Mouse (Mus musculus) embryo, embryonic 9.5 days (tissue): Measurements from ENCODE around the gene Mycbpap.
A peak's percentile ranks its signal among the peaks of the same experiment; 100 is the strongest.

Experiments
- DNase-seq: peaks from one replicate; pipeline ENCODE4 v3.0.0-alpha.2; 2017; ENCODE audit errors: extremely low spot score

The Mycbpap gene

DNA sequence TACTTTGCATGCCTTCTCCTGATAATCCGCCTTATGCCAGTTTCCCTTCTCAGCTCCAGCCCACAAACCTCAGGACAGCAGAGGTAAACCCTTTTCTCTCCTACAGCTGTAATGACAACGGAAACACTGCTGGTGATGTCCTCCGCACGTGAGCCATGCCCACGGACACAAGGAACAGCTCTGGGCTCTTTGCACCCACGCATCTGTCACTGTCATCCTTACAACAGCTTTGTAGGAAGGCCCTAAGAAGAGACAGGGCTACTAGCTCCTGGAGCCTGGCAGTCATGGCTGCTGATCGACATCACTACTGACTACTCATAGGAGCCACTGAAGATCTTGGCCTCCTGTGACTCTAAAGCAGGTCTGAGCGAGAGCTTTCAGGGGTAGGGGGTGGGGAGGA is 11.6 kb upstream of the Mycbpap start:
- no peak for DNase-seq

DNA sequence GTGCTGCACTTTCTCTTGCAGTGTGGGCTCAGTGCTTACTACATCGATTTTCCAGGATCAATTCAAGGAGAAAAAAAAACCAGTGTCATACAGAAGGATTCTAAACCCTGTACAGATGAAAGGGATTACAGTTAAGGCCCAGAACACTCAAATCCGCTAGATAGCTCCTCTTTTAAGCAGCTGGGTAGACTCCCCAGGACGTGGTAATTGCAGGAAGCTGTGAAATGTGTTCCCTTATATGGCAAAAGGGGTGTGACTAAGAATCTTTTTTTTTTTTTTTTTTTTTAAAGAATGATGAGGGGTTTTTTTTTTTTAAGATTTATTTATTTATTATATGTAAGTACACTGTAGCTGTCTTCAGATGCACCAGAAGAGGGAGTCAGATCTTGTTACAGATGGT is 7.3 kb upstream of the Mycbpap start:
- DNase-seq, result no peak

DNA sequence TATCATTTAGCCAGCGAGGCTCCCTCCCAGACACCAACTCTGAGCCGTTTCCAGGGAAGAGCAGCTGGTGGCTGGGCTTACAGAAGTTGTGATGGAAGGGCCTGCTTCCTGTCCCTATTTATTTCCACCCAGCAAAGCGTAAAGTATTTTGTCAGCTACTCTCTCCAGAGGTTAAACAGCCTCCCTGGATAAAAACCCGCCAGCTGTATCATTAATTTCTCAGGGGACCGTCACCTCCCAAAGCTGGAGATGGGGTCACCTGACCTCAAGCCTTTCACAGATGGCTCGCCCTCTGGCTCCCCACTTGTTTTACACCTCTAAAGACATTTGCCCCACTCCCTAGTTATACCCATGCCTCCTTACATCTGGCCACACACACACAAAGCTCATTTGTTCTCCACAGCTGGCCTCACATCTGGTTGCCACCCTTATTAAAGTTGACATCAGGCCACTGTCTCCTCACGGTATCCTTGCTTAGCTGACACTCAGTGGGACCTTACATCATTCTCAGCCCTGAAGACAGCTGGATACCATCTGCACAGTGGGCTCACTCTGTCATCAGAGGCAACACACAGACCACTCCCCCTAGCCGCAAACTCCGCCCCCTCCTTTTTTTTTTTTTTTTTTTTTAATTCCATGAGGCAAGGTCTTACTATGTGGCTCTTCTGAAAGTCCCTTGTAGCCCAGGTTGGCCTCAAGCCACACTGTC is 4.8 kb upstream of the Mycbpap start:
- DNase-seq, result peak; percentile 45

- no peak for DNase-seq
Observed at GRCm38 (mm10) chr11:94513452-94513851, 8.1 kb downstream of the Mycbpap start.

GRCm38 (mm10) chr11:94508976-94509375 is 12.6 kb downstream of the Mycbpap start:
- DNase-seq, result no peak

GRCm38 (mm10) chr11:94501482-94501881 is 20.1 kb downstream of the Mycbpap start:
- no peak for DNase-seq

DNA sequence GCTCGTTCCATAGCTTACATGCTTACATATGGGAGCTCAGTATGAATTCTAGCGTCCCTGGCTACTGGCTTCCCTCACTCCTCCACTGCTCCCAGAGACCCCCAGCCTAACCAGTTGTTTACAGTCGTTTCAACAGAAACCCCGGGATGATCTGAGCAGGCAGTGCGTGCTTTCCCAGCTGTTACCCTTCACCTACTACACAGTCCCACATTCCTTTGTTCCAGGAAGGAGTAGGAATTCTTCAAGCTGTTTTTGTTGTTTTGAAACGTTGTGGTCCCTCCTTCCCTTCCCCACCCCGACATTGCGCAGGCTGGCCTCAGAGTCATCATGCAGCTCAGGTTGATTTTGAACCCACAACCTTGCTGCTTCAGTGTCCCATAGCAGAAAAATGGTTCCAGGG is 21.2 kb downstream of the Mycbpap start:
- no peak for DNase-seq

DNA sequence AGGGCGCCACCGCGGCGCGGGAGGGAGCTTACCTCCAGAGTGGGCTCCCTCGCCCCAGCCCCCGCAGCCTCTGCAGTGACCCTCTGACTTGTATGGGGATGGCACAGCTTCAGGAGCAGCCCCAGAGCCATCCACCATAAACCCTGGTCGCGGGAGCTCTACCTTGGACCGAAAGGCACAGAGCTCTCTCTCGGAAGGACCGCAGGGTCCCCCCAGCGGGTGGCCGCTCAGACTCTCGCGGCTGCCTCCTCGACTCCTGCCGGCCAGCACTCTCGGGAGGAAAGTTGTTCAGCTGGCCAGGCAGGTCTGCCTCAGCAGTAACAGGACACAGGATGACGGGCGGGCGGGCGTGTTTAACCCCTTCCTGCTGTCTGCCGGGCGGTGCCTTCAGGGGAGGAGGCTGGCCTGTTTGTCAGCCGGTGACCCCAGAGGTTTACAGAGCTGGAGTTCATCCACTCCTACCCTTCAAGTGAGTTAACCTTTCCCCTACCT is 21.8 kb downstream of the Mycbpap start, which contains the start of gene Epn3:
TSS of gene Epn3 (minus strand) at position 314 of the 492 bp plus-strand sequence.
- DNase-seq, result peak; percentile 69

- DNase-seq, result no peak
Observed at GRCm38 (mm10) chr11:94499035-94499434, 22.5 kb downstream of the Mycbpap start.

DNA sequence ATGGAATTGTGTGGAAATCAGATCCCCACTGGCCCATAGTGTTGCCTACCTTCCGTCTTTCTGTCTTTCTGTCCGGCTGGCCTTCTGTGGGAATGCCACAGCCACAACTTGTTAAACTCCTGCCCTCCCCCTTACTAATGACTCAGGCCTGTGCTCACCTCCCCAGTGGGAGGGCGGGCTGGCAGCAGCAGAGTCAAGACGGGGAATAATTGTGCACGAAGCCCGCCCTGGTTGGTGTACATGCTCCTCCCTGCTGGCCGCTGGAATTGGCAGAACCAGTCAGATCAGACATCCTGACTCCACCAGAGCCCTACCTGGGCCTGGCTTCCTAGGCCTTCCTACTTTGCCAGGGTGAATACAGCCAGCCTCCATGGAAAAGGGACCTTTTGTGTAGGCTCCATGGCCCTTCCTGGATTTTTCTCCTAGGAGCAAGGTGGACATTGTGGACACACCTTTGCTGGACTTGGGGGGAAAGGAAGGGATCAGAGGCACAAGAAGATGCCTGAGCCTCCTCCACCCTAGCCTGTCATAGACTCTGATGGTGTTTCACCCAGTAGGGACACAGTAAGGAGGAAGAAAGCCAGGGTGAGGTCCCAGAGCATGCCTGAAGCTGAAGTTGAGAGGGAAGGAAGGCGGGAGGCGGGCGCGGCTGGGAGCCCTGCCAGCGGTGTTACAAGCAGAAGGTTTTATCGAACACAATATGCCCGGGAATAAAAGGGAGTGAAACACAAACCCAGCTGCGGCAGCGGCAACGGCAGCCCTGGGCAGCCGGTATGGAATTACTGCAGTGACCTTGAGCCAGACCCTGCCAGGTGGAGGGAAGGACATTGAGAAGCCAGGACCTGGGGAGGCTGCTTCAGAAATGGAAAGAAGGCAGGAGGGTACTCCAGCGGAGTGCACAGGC is 23.2 kb downstream of the Mycbpap start:
- DNase-seq, result no peak

- no peak for DNase-seq
Observed at GRCm38 (mm10) chr11:94495415-94495814, 26.1 kb downstream of the Mycbpap start.

DNA sequence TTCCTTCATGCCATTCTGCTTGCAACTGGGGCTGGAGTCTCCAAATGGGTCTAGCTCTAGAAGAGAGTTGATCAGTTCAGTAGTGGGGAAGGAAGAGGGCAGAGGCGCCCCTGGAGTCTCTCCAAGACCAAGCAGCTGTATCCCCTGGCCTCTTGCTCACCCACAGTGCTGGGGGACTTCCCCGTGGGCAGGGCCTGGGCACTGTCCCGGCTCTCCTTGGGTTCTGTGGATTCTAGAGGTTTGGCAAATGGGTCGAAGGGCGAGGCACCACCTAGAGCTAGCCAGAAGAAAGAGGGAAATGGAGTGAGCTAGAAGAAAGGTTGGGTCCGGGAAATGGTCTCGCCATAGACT is 29.8 kb downstream of the Mycbpap start:
- no peak for DNase-seq

GRCm38 (mm10) chr11:94491035-94491748 is 30.4 kb downstream of the Mycbpap start:
- DNase-seq, result peak; percentile 70

GRCm38 (mm10) chr11:94489745-94490144 is 31.8 kb downstream of the Mycbpap start:
- DNase-seq, result no peak

GRCm38 (mm10) chr11:94488767-94489533 is 32.6 kb downstream of the Mycbpap start:
- DNase-seq, result no peak

DNA sequence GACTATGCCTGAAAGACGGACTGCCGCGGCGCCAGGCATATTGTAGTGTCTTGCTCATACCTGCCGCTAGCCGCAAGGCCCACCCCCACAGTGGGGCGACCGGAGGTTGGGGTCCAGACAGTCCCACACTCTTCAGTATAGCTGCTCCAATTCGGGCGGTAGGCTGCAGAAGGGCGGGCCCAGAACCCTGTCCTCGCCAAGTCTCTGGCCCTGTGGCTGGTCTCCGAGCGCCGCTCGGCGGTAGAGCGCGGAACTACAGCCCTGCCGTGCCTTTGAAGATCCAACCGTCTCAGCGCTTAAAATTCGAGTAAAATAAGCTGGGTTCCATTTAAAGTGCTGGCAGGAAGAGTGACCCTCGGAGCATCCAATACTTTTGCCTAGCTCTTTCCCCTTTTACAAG is 35.5 kb downstream of the Mycbpap start, which contains the start of gene Spata20:
TSS of gene Spata20 (minus strand) at position 179 of the 400 bp plus-strand sequence.
- DNase-seq, result peak; percentile 85

DNA sequence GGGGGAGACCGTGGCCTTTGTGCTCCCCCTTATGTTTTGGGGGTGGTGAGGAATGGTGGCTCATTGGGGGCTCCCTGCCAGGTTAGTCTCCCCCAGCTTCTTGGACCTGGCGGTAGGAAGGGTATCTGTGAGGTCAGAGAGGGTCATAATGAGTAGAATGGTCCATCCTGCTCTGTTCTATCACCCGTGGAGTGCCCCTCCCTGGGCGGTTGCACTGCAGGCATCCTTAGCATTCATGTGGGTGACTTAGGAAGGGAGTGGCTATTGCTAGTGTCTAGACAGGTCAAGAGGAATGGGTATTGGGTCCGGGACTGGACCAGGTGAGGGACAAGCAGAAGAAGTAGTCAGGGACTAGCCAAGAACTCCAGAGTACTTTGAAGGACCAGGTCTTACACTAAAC is 36.3 kb downstream of the Mycbpap start:
- DNase-seq, result no peak

DNA sequence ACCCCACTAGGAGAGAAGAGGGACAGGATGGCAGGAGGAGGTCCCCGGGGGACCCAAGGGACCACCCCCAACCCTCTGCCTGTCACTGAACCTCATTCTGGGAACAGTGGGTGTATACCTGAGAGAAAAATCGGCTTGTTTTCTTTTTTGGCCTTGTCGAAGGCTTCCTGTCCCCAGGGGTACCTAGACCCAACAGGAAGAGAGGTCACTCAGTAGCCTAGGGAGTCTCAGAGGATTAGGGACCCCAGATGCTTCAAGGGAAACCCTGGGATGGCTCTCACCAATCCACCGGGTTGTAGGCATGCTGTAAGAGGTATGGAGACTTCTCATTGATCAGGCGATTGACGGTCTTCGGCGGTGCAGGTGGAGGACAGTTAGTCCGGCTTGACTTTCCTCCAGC is 36.9 kb downstream of the Mycbpap start:
- no peak for DNase-seq

DNA sequence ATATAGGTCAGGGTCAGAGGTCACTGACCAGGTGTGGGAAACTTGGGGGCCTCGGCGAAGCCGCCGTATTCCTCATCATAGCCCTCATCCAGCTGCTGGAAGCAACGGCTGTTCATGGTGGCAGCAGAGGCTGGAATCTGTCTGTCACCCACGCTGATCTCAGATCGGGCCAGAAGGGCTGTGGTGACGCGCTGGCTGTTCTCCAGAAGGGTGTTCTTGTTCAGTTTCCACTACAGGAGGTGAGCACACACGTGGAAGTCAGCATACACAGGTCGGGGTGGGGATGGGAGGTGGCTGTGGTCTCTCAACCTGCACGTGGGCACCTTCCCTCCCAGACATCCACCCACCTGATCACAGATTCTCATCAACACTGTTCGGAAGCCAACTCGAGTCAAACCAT is 37.6 kb downstream of the Mycbpap start:
- no peak for DNase-seq

DNA sequence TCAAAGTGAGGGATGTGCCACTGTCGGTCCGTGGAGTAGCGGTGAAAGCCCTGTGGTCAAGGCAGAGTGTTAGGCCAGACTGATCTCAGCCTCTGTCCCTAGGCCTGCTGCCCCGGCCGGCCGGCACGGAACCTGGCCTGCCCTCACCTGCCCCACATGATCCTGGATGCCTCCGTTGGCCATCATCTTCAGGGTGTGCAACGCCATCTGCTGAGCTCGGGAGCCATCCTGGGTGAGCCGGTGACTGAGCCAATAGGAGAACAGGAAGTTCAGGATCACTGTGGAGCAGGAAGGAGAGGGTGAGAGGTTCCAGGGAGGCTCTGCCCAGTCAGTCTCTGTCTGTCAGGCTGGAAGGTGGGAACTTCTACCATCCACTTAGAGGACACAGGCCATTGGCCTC is 38.1 kb downstream of the Mycbpap start:
- DNase-seq, result no peak

GRCm38 (mm10) chr11:94482738-94483137 is 38.8 kb downstream of the Mycbpap start:
- DNase-seq, result no peak
